In genomic region chr17:28693086-28693485, GRCm38 (mm10) we compare ENCODE assay signal across 8 mouse cellular contexts. TPM values are rescaled to one million over a fixed set of nuclear protein-coding genes. Genes with fewer than 3 reads are reported as not detected.
DNase-seq lines count a peak whose midpoint lies in the region; ATAC-seq and TF ChIP-seq lines count a peak whose summit lies in the region.

No protein-coding gene starts in this region.

- H3K36me3 ChIP-seq in heart, embryonic 13.5 days, result no peaks in the 10 kb centered on the region
- H3K36me3 ChIP-seq in G1E (replicated peaks), result peaks cover 36% of the 10 kb centered on the region
- no peaks in the 10 kb centered on the region for H3K36me3 ChIP-seq in hindbrain, embryonic 11.5 days (ENCODE audit: control insufficient read depth, insufficient read depth, low read length)
- no peaks in the 10 kb centered on the region for H3K36me3 ChIP-seq in macrophage (ENCODE audit: inconsistent target)

- peak overlapping the region; percentile 79 for H3K4me2 ChIP-seq in heart, embryonic 13.5 days
- peak overlapping the region; percentile 63 for H3K4me2 ChIP-seq in hindbrain, embryonic 11.5 days (replicated peaks; ENCODE audit: low read depth, low read length)

- H3K4me1 ChIP-seq in heart, embryonic 13.5 days, result peaks cover 68% of the 10 kb centered on the region
- peaks cover 57% of the 10 kb centered on the region for H3K4me1 ChIP-seq in G1E (ENCODE audit: insufficient read depth, low read depth, low read length)
- peaks cover 6% of the 10 kb centered on the region for H3K4me1 ChIP-seq in hindbrain, embryonic 11.5 days (replicated peaks; ENCODE audit: control insufficient read depth, insufficient read depth, low read length)

- 41% methylated on average over 3 of the region's 3 CpGs for WGBS in heart, embryonic 13.5 days
- WGBS in hindbrain, embryonic 11.5 days, result 61% methylated on average over 3 of the region's 3 CpGs
- 0% methylated on average over 3 of the region's 3 CpGs for WGBS in macrophage (ENCODE audit: missing documents)

- peak overlapping the region; percentile 84 for H3K4me3 ChIP-seq in heart, embryonic 13.5 days
- H3K4me3 ChIP-seq in G1E (ENCODE audit: low read depth, low read length) (peak overlapping the region; percentile 100), macrophage (ENCODE audit: inconsistent target) (peak overlapping the region; percentile 70)
- H3K4me3 ChIP-seq in hindbrain, embryonic 11.5 days (ENCODE audit: low read depth, low read length), result peak overlapping the region; percentile 98

- H3K9ac ChIP-seq in heart, embryonic 13.5 days, result peak overlapping the region; percentile 93
- peak overlapping the region; percentile 95; the same call in 1 of the 2 replicates for H3K9ac ChIP-seq in hindbrain, embryonic 11.5 days (ENCODE audit: low read depth, low read length)

- no peak for DNase-seq in heart, adult 8-10 months (ENCODE audit: low spot score)
- DNase-seq in G1E (ENCODE audit: low spot score), result no peak
- DNase-seq in hindbrain, embryonic 11.5 days (ENCODE audit: low spot score), result no peak
- DNase-seq in thymus, postnatal 25 days, result no peak
- DNase-seq in ovary, postnatal 36 days (ENCODE audit: low spot score), result no peak
- no peak for DNase-seq in urinary bladder, postnatal 14 days (ENCODE audit: low spot score)

- peaks cover 11% of the 10 kb centered on the region for H3K27me3 ChIP-seq in heart, embryonic 13.5 days (replicated peaks)
- H3K27me3 ChIP-seq in G1E (ENCODE audit: insufficient read depth, low read length), result no peaks in the 10 kb centered on the region
- peaks cover 11% of the 10 kb centered on the region for H3K27me3 ChIP-seq in hindbrain, embryonic 11.5 days (ENCODE audit: control insufficient read depth, insufficient read depth, low read length)

- peaks cover 64% of the 10 kb centered on the region for H3K79me2 ChIP-seq in macrophage (ENCODE audit: inconsistent target)

- H3K9me3 ChIP-seq in heart, embryonic 13.5 days, result no peaks in the 10 kb centered on the region
- H3K9me3 ChIP-seq in G1E (replicated peaks), result no peaks in the 10 kb centered on the region
- H3K9me3 ChIP-seq in hindbrain, embryonic 11.5 days (ENCODE audit: control insufficient read depth, low read length), result no peaks in the 10 kb centered on the region

- ATAC-seq in heart, embryonic 13.5 days (ENCODE audit: extremely low read depth, insufficient number of reproducible peaks, low FRiP score, low TSS enrichment), result no peak
- no peak for ATAC-seq in G1E (ENCODE audit: extremely low read depth, insufficient number of reproducible peaks, low FRiP score, poor library complexity, severe bottlenecking)
- no peak for ATAC-seq in hindbrain, embryonic 11.5 days (ENCODE audit: low FRiP score)

- H3K27ac ChIP-seq in heart, embryonic 13.5 days (replicated peaks), result peak overlapping the region; percentile 97; the same call in 1 of the 2 replicates
- H3K27ac ChIP-seq in hindbrain, embryonic 11.5 days (ENCODE audit: low read depth, low read length), result no peak overlapping the region
- H3K27ac ChIP-seq in macrophage, result peak overlapping the region; percentile 89

- no peak for TF ChIP-seq CTCF in G1E (IDR thresholded peaks at IDR 0.05; ENCODE audit: low read depth, low read length)

RNA-seq across cellular contexts. Expression of gene Mapk14, which starts 2.0 kb away (rescaled TPM):
- polyA plus RNA-seq in heart, embryonic 13.5 days (2015; fragmentation: Nextera tagmentation; extraction: Ambion mirVana), result 24.5 and 25.5 TPM in 2 replicates
- total RNA-seq in heart, adult 8-10 months (2022), result 10 to 100 TPM; 48.9 to 61.5 (median 52.0) TPM
- 61.3 and 72.1 TPM in 2 replicates for total RNA-seq in G1E (2014; fragmentation: Nextera tagmentation)
- 67.4 and 73.2 TPM in 2 replicates for total RNA-seq in G1E (2017)
- polyA plus RNA-seq in G1E (2012), result 55.9 and 79.6 TPM in 2 replicates
- 38.1 and 44.2 TPM in 2 replicates for polyA plus RNA-seq in hindbrain, embryonic 11.5 days (2014; fragmentation: Nextera tagmentation; extraction: Ambion mirVana)
- 100 to 1,000 TPM in 24 of 26 experiments, 10 to 100 TPM in 2; 72.8 to 323 (median 169) TPM for total RNA-seq in macrophage (2018; cell fraction: chromatin; rRNA removed)
- 100 to 1,000 TPM in 8 of 26 experiments, 10 to 100 TPM in 18; 72.7 to 112 (median 94.7) TPM for total RNA-seq in macrophage (2018; cell fraction: cytosol; rRNA removed)
- total RNA-seq in macrophage (2018; cell fraction: nucleus; rRNA removed), result 100 to 1,000 TPM in 21 of 26 experiments, 10 to 100 TPM in 5; 70.1 to 212 (median 141) TPM
- polyA plus RNA-seq in macrophage (2018), result 62.0 to 93.5 TPM (median 63.5 TPM) in 3 replicates

RNA-seq across cellular contexts. Expression of gene Slc26a8, which starts 3.1 kb away (rescaled TPM):
- polyA plus RNA-seq in heart, embryonic 13.5 days (2015; fragmentation: Nextera tagmentation; extraction: Ambion mirVana), result 0.10 and 0.15 TPM in 2 replicates
- total RNA-seq in heart, adult 8-10 months (2022), result under 1 TPM in 2 of 4 experiments, not detected in 2; 0.37 to 0.65 TPM
- total RNA-seq in G1E (2014; fragmentation: Nextera tagmentation) (2.5 and 3.2 TPM in 2 replicates), G1E (2017) (0.22 and 1.1 TPM in 2 replicates)
- polyA plus RNA-seq in G1E (2012) (0.10 and 0.24 TPM in 2 replicates), macrophage (2018) (not detected in 3 replicates)
- polyA plus RNA-seq in hindbrain, embryonic 11.5 days (2014; fragmentation: Nextera tagmentation; extraction: Ambion mirVana), result 0.38 and 0.52 TPM in 2 replicates
- 1 to 10 TPM in 10 of 26 experiments, under 1 TPM in 9, not detected in 7; 0.27 to 2.9 (median 1.0) TPM for total RNA-seq in macrophage (2018; cell fraction: chromatin; rRNA removed)
- total RNA-seq in macrophage (2018; cell fraction: cytosol; rRNA removed), result under 1 TPM in 2 of 26 experiments, not detected in 24; 0.13 to 0.29 TPM
- total RNA-seq in macrophage (2018; cell fraction: nucleus; rRNA removed), result under 1 TPM in 10 of 26 experiments, not detected in 16; 0.17 to 0.91 (median 0.68) TPM

RNA-seq across cellular contexts. Expression of gene AC170998.1, which starts 32.8 kb away (rescaled TPM):
- 1.6 and 2.0 TPM in 2 replicates for polyA plus RNA-seq in heart, embryonic 13.5 days (2015; fragmentation: Nextera tagmentation; extraction: Ambion mirVana)
- total RNA-seq in heart, adult 8-10 months (2022), result 1 to 10 TPM in 2 of 4 experiments, under 1 TPM in 1, not detected in 1; 0.46 to 1.5 (median 1.1) TPM
- 5.0 and 5.6 TPM in 2 replicates for total RNA-seq in G1E (2014; fragmentation: Nextera tagmentation)
- total RNA-seq in G1E (2017), result 1.3 and 2.8 TPM in 2 replicates
- polyA plus RNA-seq in G1E (2012), result not detected in 2 replicates
- polyA plus RNA-seq in hindbrain, embryonic 11.5 days (2014; fragmentation: Nextera tagmentation; extraction: Ambion mirVana), result 0.70 and 1.5 TPM in 2 replicates
- 10 to 100 TPM in 25 of 26 experiments, 1 to 10 TPM in 1; 9.8 to 54.7 (median 22.9) TPM for total RNA-seq in macrophage (2018; cell fraction: chromatin; rRNA removed)
- total RNA-seq in macrophage (2018; cell fraction: cytosol; rRNA removed), result 1 to 10 TPM in 6 of 26 experiments, under 1 TPM in 6, not detected in 14; 0.14 to 2.6 (median 1.0) TPM
- total RNA-seq in macrophage (2018; cell fraction: nucleus; rRNA removed), result 10 to 100 TPM in 18 of 26 experiments, 1 to 10 TPM in 8; 3.2 to 41.5 (median 15.6) TPM
- polyA plus RNA-seq in macrophage (2018), result 0.93 to 1.7 TPM (median 0.96 TPM) in 3 replicates
